Mouse (Mus musculus) embryonic facial prominence, embryonic 10.5 days (tissue): ENCODE measurements around the gene Gm1043. TPM values are rescaled to one million over a fixed set of nuclear protein-coding genes. Genes with fewer than 3 reads are reported as not detected.

Source experiments
- DNase-seq: peaks from one replicate; pipeline ENCODE4 v3.0.0-alpha.2; 2017; ENCODE audit warnings: low spot score
- H3K27ac ChIP-seq: fragments of 300-500 bp; sonication (generic); replicated peaks from 2 replicates; pipeline ENCODE4 v1.5.1; 2016; ENCODE audit warnings: mild to moderate bottlenecking
- H3K27me3 ChIP-seq: fragments of 300-500 bp; sonication (generic); replicated peaks from 2 replicates; pipeline ENCODE4 v1.6.1; 2016; ENCODE audit warnings: low read depth, mild to moderate bottlenecking; ENCODE audit not compliant: poor library complexity, severe bottlenecking
- H3K36me3 ChIP-seq: fragments of 300-500 bp; sonication (generic); replicated peaks from 2 replicates; pipeline ENCODE4 v1.6.1; 2016; ENCODE audit warnings: mild to moderate bottlenecking, moderate library complexity
- H3K4me1 ChIP-seq: fragments of 300-500 bp; sonication (generic); 2 replicates; pipeline ENCODE4 v1.6.1; 2016
- H3K4me3 ChIP-seq: fragments of 300-500 bp; sonication (generic); 2 replicates; pipeline ENCODE4 v1.5.1; 2016; ENCODE audit warnings: mild to moderate bottlenecking, moderate library complexity
- H3K9me3 ChIP-seq: fragments of 300-500 bp; sonication (generic); 2 replicates; pipeline ENCODE4 v1.6.1; 2016; ENCODE audit warnings: mild to moderate bottlenecking
- WGBS: fragments of 180-500 bp; shearing (Covaris S2); methylation state at CpG from one replicate; pipeline ENCODE4 v1.1.7; 2016; 5-methylcytosine and 5-hydroxymethylcytosine counted together
- polyA plus RNA-seq: library from polyadenylated mRNA; unstranded; fragments of >200 nt; fragmentation: Nextera tagmentation; extraction: Ambion mirVana; gene quantifications from 2 replicates; pipeline ENCODE4 v1.2.1, GENCODE M21; 2016

Gm1043 gene
- polyA plus RNA-seq, 1 experiment from 2014 or later, result not detected

- WGBS, result 71% methylated on average over 5 of the region's 5 CpGs
- DNase-seq, result no peak
Measured at GRCm38 (mm10) chr5:37261734-37262133, 176.6 kb downstream of the Gm1043 start.

GRCm38 (mm10) chr5:37263816-37264215 lies 178.6 kb downstream of the Gm1043 start:
- H3K27ac ChIP-seq, result no peak overlapping the region
- no peak for DNase-seq
- no peaks in the 10 kb centered on the region for H3K4me1 ChIP-seq
- WGBS, result 80% methylated on average over 6 of the region's 6 CpGs
- H3K4me3 ChIP-seq, result no peak overlapping the region
- H3K27me3 ChIP-seq, result no peaks in the 10 kb centered on the region
- H3K36me3 ChIP-seq, result peaks cover 32% of the 10 kb centered on the region
- no peaks in the 10 kb centered on the region for H3K9me3 ChIP-seq

More at GRCm38 (mm10) chr5:37261734-37262133, 176.6 kb downstream of the Gm1043 start:
- H3K36me3 ChIP-seq, result peaks cover 17% of the 10 kb centered on the region
- no peak overlapping the region for H3K27ac ChIP-seq
- H3K27me3 ChIP-seq, result no peaks in the 10 kb centered on the region
- no peaks in the 10 kb centered on the region for H3K4me1 ChIP-seq
- no peak overlapping the region for H3K4me3 ChIP-seq
- H3K9me3 ChIP-seq, result no peaks in the 10 kb centered on the region

Other genes starting within 250 kb of the Gm1043 start
- gene Ppp2r2c, start 216.9 kb upstream of the Gm1043 start, polyA plus RNA-seq, result 0.73 and 1.2 TPM in 2 replicates
- gene Wfs1, start 96.2 kb upstream of the Gm1043 start, polyA plus RNA-seq, result 7.3 and 10.0 TPM in 2 replicates
- 80.2 and 88.4 TPM in 2 replicates for gene Crmp1, start 156.6 kb downstream of the Gm1043 start, polyA plus RNA-seq